Mouse (Mus musculus): ENCODE results near the gene Grem1.

Gene Grem1

GRCm38 (mm10) chr2:113756924-113757524 is 1.4 kb downstream of the Grem1 start:
- no peak for DNase-seq

GRCm38 (mm10) chr2:113749721-113750120 is 8.7 kb downstream of the Grem1 start:
- no peak for DNase-seq

- no peak for DNase-seq
These were observed 9.1 kb downstream of the Grem1 start for GRCm38 (mm10) chr2:113749309-113749708.

GRCm38 (mm10) chr2:113728581-113728980 is 29.9 kb downstream of the Grem1 start:
- no peak for DNase-seq

- DNase-seq = no peak
These were observed 43.6 kb downstream of the Grem1 start for GRCm38 (mm10) chr2:113714801-113715200.

- DNase-seq = no peak
These were observed 45.0 kb downstream of the Grem1 start for GRCm38 (mm10) chr2:113713406-113713805.

- DNase-seq = no peak
These were observed 50.9 kb downstream of the Grem1 start for GRCm38 (mm10) chr2:113707507-113707906.

- DNase-seq = no peak
These were observed 56.9 kb downstream of the Grem1 start for GRCm38 (mm10) chr2:113701507-113701906.

- no peak for DNase-seq
These were observed 61.8 kb downstream of the Grem1 start for GRCm38 (mm10) chr2:113696647-113697046.

GRCm38 (mm10) chr2:113696222-113696621 is 62.2 kb downstream of the Grem1 start:
- DNase-seq = no peak
